Mouse (Mus musculus): ENCODE data around the gene Man1c1.

Man1c1 gene

GRCm38 (mm10) chr4:134563624-134564023 is 140.5 kb downstream of the Man1c1 start:
- H3K36me3 ChIP-seq (ENCODE audit: control insufficient read depth, insufficient read depth, low read length, poor library complexity, severe bottlenecking), result no peaks in the 10 kb centered on the region
- H3K27me3 ChIP-seq (ENCODE audit: control insufficient read depth, insufficient read depth, low read length, poor library complexity, severe bottlenecking), result no peaks in the 10 kb centered on the region
- no peak for DNase-seq (ENCODE audit: low read depth, low spot score)

- no peaks in the 10 kb centered on the region for H3K36me3 ChIP-seq (ENCODE audit: control insufficient read depth, insufficient read depth, low read length, poor library complexity, severe bottlenecking)
- no peak for DNase-seq (ENCODE audit: low read depth, low spot score)
- H3K27me3 ChIP-seq (ENCODE audit: control insufficient read depth, insufficient read depth, low read length, poor library complexity, severe bottlenecking), result no peaks in the 10 kb centered on the region
Measured at GRCm38 (mm10) chr4:134562014-134562413, 142.1 kb downstream of the Man1c1 start.

- DNase-seq (ENCODE audit: low read depth, low spot score), result no peak
- no peaks in the 10 kb centered on the region for H3K27me3 ChIP-seq (ENCODE audit: control insufficient read depth, insufficient read depth, low read length, poor library complexity, severe bottlenecking)
- no peaks in the 10 kb centered on the region for H3K36me3 ChIP-seq (ENCODE audit: control insufficient read depth, insufficient read depth, low read length, poor library complexity, severe bottlenecking)
Measured at GRCm38 (mm10) chr4:134560699-134561098, 143.4 kb downstream of the Man1c1 start.

GRCm38 (mm10) chr4:134559154-134559553 is 144.9 kb downstream of the Man1c1 start:
- DNase-seq (ENCODE audit: low read depth, low spot score), result no peak
- no peaks in the 10 kb centered on the region for H3K36me3 ChIP-seq (ENCODE audit: control insufficient read depth, insufficient read depth, low read length, poor library complexity, severe bottlenecking)

GRCm38 (mm10) chr4:134558570-134559113 is 145.4 kb downstream of the Man1c1 start:
- H3K36me3 ChIP-seq (ENCODE audit: control insufficient read depth, insufficient read depth, low read length, poor library complexity, severe bottlenecking), result no peaks in the 10 kb centered on the region
- DNase-seq (ENCODE audit: low read depth, low spot score), result no peak

More at GRCm38 (mm10) chr4:134559154-134559553, 144.9 kb downstream of the Man1c1 start:
- no peaks in the 10 kb centered on the region; the same call in 1 of the 2 replicates for H3K27me3 ChIP-seq (ENCODE audit: control insufficient read depth, insufficient read depth, low read length, poor library complexity, severe bottlenecking)

GRCm38 (mm10) chr4:134557626-134558249 is 146.4 kb downstream of the Man1c1 start:
- Histone ChIP-seq H3K36me3 (ENCODE audit: control insufficient read depth, insufficient read depth, low read length, poor library complexity, severe bottlenecking) (no peaks in the 10 kb centered on the region), H3K27me3 (ENCODE audit: control insufficient read depth, insufficient read depth, low read length, poor library complexity, severe bottlenecking) (no peaks in the 10 kb centered on the region; the same call in 1 of the 2 replicates)
- DNase-seq (ENCODE audit: low read depth, low spot score), result peak; percentile 57

More at GRCm38 (mm10) chr4:134558570-134559113, 145.4 kb downstream of the Man1c1 start:
- no peaks in the 10 kb centered on the region; the same call in 1 of the 2 replicates for H3K27me3 ChIP-seq (ENCODE audit: control insufficient read depth, insufficient read depth, low read length, poor library complexity, severe bottlenecking)

- H3K36me3 ChIP-seq (ENCODE audit: control insufficient read depth, insufficient read depth, low read length, poor library complexity, severe bottlenecking), result no peaks in the 10 kb centered on the region
- DNase-seq (ENCODE audit: low read depth, low spot score), result peak; percentile 51
- no peaks in the 10 kb centered on the region; the same call in 1 of the 2 replicates for H3K27me3 ChIP-seq (ENCODE audit: control insufficient read depth, insufficient read depth, low read length, poor library complexity, severe bottlenecking)
Measured at GRCm38 (mm10) chr4:134555956-134556580, 148.0 kb downstream of the Man1c1 start.

- DNase-seq (ENCODE audit: low read depth, low spot score), result no peak
Measured at GRCm38 (mm10) chr4:134553631-134554030, 150.5 kb downstream of the Man1c1 start.

GRCm38 (mm10) chr4:134551494-134552316 is 152.4 kb downstream of the Man1c1 start, which contains the start of gene Selenon:
Selenon (minus strand) TSS chr4:134552166.
- no peaks in the 10 kb centered on the region; the same call in 1 of the 2 replicates for H3K27me3 ChIP-seq (ENCODE audit: control insufficient read depth, insufficient read depth, low read length, poor library complexity, severe bottlenecking)
- DNase-seq (ENCODE audit: low read depth, low spot score), result no peak

More at GRCm38 (mm10) chr4:134553631-134554030, 150.5 kb downstream of the Man1c1 start:
- Histone ChIP-seq H3K36me3 (ENCODE audit: control insufficient read depth, insufficient read depth, low read length, poor library complexity, severe bottlenecking) (no peaks in the 10 kb centered on the region), H3K27me3 (ENCODE audit: control insufficient read depth, insufficient read depth, low read length, poor library complexity, severe bottlenecking) (no peaks in the 10 kb centered on the region; the same call in 1 of the 2 replicates)

GRCm38 (mm10) chr4:134549899-134550298 is 154.2 kb downstream of the Man1c1 start:
- Histone ChIP-seq H3K27me3 (ENCODE audit: control insufficient read depth, insufficient read depth, low read length, poor library complexity, severe bottlenecking) (no peaks in the 10 kb centered on the region; the same call in 1 of the 2 replicates), H3K36me3 (ENCODE audit: control insufficient read depth, insufficient read depth, low read length, poor library complexity, severe bottlenecking) (no peaks in the 10 kb centered on the region)
- no peak for DNase-seq (ENCODE audit: low read depth, low spot score)

More at GRCm38 (mm10) chr4:134551494-134552316, 152.4 kb downstream of the Man1c1 start, which contains the start of gene Selenon:
- no peaks in the 10 kb centered on the region for H3K36me3 ChIP-seq (ENCODE audit: control insufficient read depth, insufficient read depth, low read length, poor library complexity, severe bottlenecking)

- peak; percentile 60 for DNase-seq (ENCODE audit: low read depth, low spot score)
Measured at GRCm38 (mm10) chr4:134548169-134548938, 155.7 kb downstream of the Man1c1 start.

GRCm38 (mm10) chr4:134546814-134547705 is 157.0 kb downstream of the Man1c1 start:
- no peaks in the 10 kb centered on the region for H3K36me3 ChIP-seq (ENCODE audit: control insufficient read depth, insufficient read depth, low read length, poor library complexity, severe bottlenecking)
- DNase-seq (ENCODE audit: low read depth, low spot score), result no peak
- no peaks in the 10 kb centered on the region for H3K27me3 ChIP-seq (ENCODE audit: control insufficient read depth, insufficient read depth, low read length, poor library complexity, severe bottlenecking)

More at GRCm38 (mm10) chr4:134548169-134548938, 155.7 kb downstream of the Man1c1 start:
- Histone ChIP-seq H3K27me3 (ENCODE audit: control insufficient read depth, insufficient read depth, low read length, poor library complexity, severe bottlenecking) (no peaks in the 10 kb centered on the region), H3K36me3 (ENCODE audit: control insufficient read depth, insufficient read depth, low read length, poor library complexity, severe bottlenecking) (no peaks in the 10 kb centered on the region)

- H3K36me3 ChIP-seq (ENCODE audit: control insufficient read depth, insufficient read depth, low read length, poor library complexity, severe bottlenecking), result no peaks in the 10 kb centered on the region
- DNase-seq (ENCODE audit: low read depth, low spot score), result peak; percentile 93
- no peaks in the 10 kb centered on the region for H3K27me3 ChIP-seq (ENCODE audit: control insufficient read depth, insufficient read depth, low read length, poor library complexity, severe bottlenecking)
Measured at GRCm38 (mm10) chr4:134543261-134543660, 160.8 kb downstream of the Man1c1 start.
